Mouse (Mus musculus): ENCODE measurements around the gene Hoxb9.
A peak's percentile ranks its signal among the peaks of the same experiment; 100 is the strongest.

Gene Hoxb9

DNA sequence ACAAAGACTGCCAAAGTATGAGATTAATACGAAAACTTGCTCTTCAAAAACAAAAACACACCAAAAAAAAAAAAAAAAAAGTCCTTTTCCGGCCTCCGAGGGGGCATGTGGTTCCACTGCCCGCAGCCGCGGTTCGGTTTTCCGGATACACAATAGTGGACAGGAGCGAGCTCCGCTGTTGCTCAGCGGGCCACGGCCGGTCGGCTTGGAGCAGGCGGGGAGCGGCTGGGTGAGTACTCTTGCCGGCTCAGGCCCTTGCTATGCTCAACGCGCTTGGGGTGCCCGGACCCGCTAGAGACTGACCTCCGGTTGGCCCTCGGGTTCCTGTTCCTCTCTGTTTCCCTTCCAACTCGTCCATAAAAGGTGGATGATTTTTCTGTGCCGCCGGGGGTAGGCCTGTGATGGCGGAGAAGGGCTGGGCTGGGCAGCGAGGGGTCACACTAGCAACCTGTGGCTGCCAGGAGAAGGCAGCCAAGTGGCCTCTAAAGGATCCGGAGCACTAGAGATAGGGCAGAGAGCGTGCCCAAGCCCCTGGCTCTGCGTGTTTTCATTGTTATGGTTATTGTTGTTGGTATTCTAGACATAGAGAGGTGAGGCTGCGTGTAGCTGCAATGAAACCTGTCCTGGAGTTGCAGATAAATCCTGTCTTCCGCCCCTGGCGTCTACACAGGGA is 43.5 kb downstream of the Hoxb9 start:
- peak; percentile 89 for DNase-seq

DNA sequence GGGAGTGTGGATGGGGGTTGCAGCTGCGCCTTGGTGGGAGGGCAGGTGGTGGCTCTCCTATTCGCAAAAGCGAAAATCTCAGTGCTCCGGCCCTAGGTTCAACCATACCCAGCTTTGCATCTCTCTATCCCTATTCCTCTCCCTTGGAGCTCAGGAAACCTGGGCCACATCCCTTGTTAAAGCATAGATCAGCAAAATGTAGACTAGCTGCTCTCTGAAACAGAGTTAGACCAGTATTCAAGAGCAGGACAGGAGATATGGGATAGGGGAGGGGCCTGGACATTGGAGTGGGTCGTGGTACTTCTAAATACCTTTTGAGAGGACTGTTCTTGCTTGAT is 44.1 kb downstream of the Hoxb9 start:
- no peak for DNase-seq

DNA sequence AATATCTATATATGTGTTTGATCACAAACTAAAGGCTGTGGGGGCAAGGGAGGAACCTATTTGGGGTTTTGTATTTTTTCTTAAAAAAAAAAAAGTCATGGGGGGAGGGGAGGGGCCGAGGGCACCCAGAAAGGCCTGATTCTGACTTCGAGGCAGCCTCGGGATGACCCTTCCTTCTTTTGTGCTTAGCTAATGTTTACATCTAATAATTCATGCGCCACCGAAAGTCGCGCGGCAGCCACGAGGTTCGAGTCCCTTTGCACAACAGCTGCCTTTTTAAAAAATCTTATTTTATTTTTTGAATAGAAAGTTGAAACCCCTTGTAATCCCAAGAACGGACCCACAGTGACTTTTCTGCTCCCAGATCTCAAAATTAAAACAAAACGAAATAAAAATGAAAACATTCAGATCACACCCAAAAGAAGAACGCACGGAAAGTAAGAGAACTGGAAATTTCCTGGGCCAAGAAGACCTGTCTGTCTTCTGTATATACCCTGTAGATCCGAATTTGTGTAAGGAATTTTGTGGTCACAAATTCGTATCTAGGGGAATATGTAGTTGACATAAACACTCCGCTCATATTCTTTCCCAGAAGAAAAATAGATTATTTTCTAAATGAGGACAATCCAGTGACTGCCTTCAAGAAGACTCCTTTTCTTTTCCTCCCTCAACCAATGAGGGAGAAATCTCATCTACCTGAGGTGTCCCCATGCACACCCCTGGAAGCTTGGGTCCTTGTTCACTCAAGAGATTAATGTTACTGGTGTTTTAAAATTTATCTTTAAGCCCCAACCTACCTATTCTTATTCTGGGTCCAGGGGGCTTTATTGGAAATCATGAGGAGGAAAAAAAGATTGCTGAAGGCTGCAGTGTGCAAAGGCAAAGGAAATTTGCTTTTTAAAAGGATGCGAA is 45.7 kb downstream of the Hoxb9 start:
- no peak for DNase-seq

DNA sequence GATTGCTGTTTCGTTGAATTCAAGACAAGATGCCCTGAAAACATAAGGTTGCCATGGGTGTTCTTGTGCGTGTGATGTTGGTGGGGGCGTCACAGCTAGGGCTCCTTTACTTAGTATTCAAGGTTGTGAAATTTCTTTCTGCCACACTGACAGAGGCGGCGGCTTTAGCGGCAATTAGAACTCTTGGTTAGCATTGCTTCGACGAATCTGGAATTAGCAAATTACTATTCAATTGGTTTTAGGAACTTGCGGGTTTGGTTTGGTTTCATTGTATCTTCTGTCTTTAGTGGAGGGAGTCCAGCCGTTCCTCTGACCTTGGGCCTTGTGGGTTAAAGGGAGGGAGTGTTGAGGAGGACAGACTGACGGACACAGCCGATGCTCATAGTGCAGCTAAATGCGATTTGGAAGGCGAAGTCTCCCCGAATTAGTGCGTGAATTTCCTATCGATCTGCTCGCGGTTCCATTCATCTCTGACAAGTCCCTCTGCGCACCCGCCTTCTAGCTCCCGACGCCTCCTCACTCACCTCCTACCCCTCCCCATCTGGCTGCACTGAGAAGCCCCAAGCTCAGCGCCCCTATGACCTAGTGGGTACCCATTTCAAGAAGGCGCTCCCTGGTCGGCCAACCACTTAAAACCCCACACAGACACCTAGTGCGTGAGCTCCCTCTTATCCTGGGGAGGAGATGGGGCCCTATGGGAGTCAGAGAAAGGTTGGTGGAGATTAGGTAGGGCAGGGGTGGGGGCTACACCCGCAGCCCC is 46.5 kb downstream of the Hoxb9 start, which contains the start of gene Hoxb4:
Hoxb4 (plus strand) TSS at position 660 of the 760 bp plus-strand sequence.
- DNase-seq: peak; percentile 92

GRCm38 (mm10) chr11:96318368-96319070 is 47.3 kb downstream of the Hoxb9 start:
- DNase-seq: peak; percentile 98

GRCm38 (mm10) chr11:96319071-96319902 is 48.0 kb downstream of the Hoxb9 start:
- DNase-seq: peak; percentile 91

DNA sequence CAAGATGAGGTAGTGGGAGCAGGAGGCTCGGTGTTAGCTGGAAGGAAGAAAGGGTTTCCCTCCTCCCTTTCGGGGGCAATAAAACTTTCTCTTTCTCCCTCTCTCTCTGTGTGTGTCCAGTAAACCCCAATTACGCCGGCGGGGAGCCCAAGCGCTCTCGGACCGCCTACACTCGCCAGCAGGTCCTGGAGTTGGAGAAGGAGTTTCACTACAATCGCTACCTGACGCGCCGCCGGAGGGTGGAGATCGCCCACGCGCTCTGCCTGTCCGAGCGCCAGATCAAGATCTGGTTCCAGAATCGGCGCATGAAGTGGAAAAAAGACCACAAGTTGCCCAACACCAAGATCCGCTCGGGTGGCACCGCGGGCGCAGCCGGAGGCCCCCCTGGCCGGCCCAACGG is 48.7 kb downstream of the Hoxb9 start:
- no peak for DNase-seq

- DNase-seq: no peak
Measured at GRCm38 (mm10) chr11:96320688-96321087, 49.4 kb downstream of the Hoxb9 start.

GRCm38 (mm10) chr11:96321846-96322245 is 50.6 kb downstream of the Hoxb9 start:
- no peak for DNase-seq

DNA sequence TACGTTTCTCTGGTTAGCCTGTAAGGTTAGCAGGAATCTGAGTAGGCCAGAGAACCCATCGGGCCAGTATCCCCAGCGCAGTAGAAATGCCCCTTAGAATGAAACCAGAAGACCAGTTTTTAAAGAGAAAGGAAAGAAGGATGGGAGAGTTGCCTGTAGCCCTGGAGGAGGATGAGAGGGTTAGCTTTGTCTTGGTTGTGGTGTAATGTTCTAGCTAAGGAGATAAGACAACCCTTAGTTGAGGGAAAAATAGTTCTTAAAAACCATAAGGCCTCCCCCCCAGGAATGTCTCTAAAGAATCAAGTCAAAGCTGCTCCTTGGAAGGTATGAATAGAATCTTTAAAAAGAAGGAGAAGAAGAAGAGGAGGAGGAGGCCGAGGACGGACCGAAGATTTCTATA is 51.5 kb downstream of the Hoxb9 start:
- DNase-seq: no peak

DNA sequence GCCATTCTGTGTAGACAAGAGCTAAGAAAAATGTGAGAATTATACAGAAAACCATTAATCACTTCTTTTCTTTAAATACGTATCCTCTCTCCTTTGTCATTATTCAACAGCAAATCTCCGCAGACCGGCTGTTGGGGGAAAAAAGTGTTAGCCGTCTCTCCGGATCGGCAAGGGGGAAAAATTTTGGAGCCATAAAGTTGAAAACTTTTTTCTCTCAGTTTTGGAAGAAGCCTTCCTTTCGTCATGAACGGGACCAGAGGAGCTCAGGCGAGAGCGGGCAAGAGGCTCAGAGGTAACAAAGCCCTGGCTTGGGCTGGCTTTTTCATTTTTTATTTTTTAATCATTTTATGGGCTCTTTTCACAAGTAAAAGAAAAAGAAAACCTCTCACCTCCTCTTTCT is 51.9 kb downstream of the Hoxb9 start, which contains the start of gene Hoxb3:
Hoxb3 (plus strand) TSS at position 173 of the 400 bp plus-strand sequence.
- DNase-seq: no peak

DNA sequence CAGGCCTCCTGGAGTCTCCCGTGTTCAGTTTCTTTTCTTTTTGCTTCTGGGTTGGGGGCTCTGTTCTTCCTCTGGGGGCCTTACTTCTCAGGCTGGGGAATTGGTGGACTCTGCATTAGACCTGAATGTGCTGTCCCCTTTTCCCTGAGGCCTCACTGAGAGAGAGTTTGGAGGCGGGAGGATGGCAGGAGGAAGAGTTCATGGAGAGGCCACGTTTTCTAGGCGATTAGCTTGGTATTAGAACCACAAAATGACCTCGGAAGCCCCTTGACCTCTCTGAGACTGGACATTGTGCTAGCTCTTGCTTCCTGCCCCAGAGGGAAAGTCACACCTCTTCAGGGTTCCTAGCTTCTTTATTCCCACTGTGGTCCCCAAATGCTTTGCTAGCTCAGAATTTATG is 52.9 kb downstream of the Hoxb9 start:
- DNase-seq: no peak

- DNase-seq: no peak
Measured at GRCm38 (mm10) chr11:96324965-96325364, 53.7 kb downstream of the Hoxb9 start.

DNA sequence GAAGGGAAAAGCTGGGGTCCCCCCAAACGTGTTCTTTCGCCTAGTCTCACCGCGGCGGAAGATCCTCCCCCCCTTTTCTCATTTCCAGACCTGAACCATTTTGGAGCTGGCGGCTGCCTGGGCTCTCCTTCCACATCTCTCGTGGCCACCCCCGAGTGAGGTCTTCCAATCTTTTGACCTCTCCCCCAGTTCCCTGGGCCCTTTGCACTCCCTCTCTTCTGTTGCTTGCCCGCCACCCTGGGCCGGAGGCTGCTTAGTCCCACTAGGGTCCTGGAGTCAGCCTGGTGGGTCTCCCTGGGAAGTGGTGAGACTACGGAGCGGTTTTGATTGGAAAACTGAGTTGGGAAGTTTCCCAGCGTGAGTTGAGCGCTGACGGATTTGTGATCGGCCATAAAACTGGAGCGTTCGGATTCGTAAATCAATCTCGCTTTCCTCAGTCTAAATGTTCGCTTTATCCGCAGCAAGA is 54.5 kb downstream of the Hoxb9 start:
- no peak for DNase-seq
